Mouse (Mus musculus) neural tube, embryonic 13.5 days (tissue): ENCODE measurements around the gene F8a. TPM values are rescaled to one million over a fixed set of nuclear protein-coding genes. Genes with fewer than 3 reads are reported as not detected.
"Not testable (repeated sequence)": the region's sequence is repeated elsewhere in the genome, so short reads cannot be mapped to it uniquely, and the experiment has no call there.

Experiments
- ATAC-seq: fragments of 200-750 bp; cut with Nextera tagmentation; 2 replicates; pipeline ENCODE4 v1.8.0; 2017; ENCODE audit warnings: low read depth, mild to moderate bottlenecking, moderate TSS enrichment, moderate library complexity
- H3K27ac ChIP-seq: fragments of 300-500 bp; sonication (generic); replicated peaks from 2 replicates; pipeline ENCODE4 v1.5.1; 2015; ENCODE audit warnings: moderate library complexity, mild to moderate bottlenecking, inconsistent platforms
- H3K27me3 ChIP-seq: fragments of 300-500 bp; sonication (generic); 2 replicates; pipeline ENCODE4 v1.6.1; 2015; ENCODE audit warnings: mild to moderate bottlenecking, inconsistent platforms
- H3K36me3 ChIP-seq: fragments of 300-500 bp; sonication (generic); 2 replicates; pipeline ENCODE4 v1.6.1; 2015; ENCODE audit warnings: mild to moderate bottlenecking, inconsistent platforms
- H3K4me1 ChIP-seq: fragments of 300-500 bp; sonication (generic); replicated peaks from 2 replicates; pipeline ENCODE4 v1.6.1; 2015; ENCODE audit warnings: inconsistent platforms
- H3K4me2 ChIP-seq: fragments of 300-500 bp; sonication (generic); 2 replicates; pipeline ENCODE4 v1.6.1; 2015; ENCODE audit warnings: inconsistent platforms, mild to moderate bottlenecking, moderate library complexity
- H3K4me3 ChIP-seq: fragments of 300-500 bp; sonication (generic); 2 replicates; pipeline ENCODE4 v1.5.1; 2015; ENCODE audit warnings: mild to moderate bottlenecking, inconsistent platforms
- H3K9ac ChIP-seq: fragments of 300-500 bp; sonication (generic); 2 replicates; pipeline ENCODE4 v1.6.1; 2015; ENCODE audit warnings: moderate library complexity, mild to moderate bottlenecking, inconsistent platforms
- H3K9me3 ChIP-seq: fragments of 300-500 bp; sonication (generic); 2 replicates; pipeline ENCODE4 v1.6.1; 2016; ENCODE audit warnings: inconsistent platforms
- WGBS: fragments of 180-500 bp; shearing (Covaris S2); methylation state at CpG from one replicate; pipeline ENCODE4 v1.1.7; 2015; 5-methylcytosine and 5-hydroxymethylcytosine counted together
- polyA plus RNA-seq: library from polyadenylated mRNA; unstranded; fragments of >200 nt; fragmentation: Nextera tagmentation; extraction: Ambion mirVana; gene quantifications from 2 replicates; pipeline ENCODE4 v1.2.1, GENCODE M21; 2015

Gene F8a
- polyA plus RNA-seq, result 29.9 and 33.8 TPM in 2 replicates

DNA sequence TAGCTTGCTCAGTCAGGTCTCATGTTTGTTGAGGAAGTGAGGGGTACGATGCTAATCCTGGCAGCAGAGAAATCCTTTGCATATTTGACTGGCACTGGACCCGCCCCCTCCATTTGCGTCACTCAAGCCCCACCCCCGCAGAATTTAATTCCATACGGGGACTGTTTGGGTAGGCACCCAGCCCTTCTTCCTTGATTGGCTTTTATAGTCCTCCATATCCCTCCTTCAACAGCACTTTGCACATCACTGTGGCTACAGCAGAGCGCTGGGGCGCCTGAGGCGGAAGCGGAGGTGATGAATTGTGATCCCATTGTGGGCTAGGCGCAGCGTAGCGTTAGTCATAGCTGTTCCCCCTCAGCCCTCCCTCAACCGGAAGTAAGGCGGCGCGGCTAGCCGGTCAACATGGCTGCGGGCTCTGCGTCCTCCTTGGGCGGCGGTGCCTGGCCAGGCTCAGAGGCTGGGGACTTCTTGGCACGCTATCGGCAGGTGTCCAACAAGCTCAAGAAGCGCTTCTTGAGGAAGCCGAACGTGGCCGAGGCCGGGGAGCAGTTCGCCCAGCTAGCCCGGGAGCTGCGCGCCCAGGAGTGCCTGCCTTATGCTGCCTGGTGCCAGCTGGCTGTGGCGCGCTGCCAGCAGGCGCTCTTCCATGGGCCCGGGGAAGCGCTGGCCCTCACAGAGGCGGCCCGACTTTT is at the start of gene F8a:
Gene F8a, plus strand, starts transcription at position 378 of the 692 bp plus-strand sequence.
- Histone ChIP-seq H3K9me3 (no peaks in the 10 kb centered on the region), H3K36me3 (no peaks in the 10 kb centered on the region), H3K4me1 (peaks cover 20% of the 10 kb centered on the region), H3K27ac (peak within 1 kb of the TSS; percentile 96), H3K4me2 (peak within 1 kb of the TSS; percentile 66), H3K4me3 (peak within 1 kb of the TSS; percentile 62), H3K9ac (peak within 1 kb of the TSS; percentile 83), H3K27me3 (no peaks in the 10 kb centered on the region)
- 12% methylated on average over 39 of the region's 39 CpGs for WGBS
- peak; percentile 98 for ATAC-seq

DNA sequence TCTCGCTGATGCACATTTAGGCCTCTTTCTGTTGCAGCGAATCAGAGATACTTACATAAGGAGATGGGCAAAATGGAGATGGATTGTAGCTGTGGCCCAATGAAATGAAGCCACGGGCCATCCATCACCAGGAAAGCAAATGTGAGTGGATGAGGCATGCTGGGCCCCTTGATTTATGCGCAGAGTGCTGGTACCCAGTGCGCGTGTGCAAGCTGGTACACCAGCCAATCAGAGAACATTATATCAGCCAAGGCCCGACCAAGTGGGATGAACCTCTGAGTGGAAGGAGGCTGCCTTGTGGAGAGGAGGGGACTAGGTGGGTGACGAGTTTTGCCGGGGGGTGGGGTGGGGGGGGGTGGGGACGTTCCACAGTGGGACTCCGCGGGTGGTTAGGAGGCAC is 36.2 kb upstream of the F8a start, which contains the start of gene Xlr3b:
Gene Xlr3b, plus strand, starts transcription at position 274 of the 400 bp plus-strand sequence.
- H3K9ac ChIP-seq, H3K27ac ChIP-seq, H3K9me3 ChIP-seq, H3K27me3 ChIP-seq, H3K4me1 ChIP-seq, H3K36me3 ChIP-seq, H3K4me3 ChIP-seq, H3K4me2 ChIP-seq: not testable (repeated sequence)
- peak; percentile 67 for ATAC-seq
- WGBS, result 73% methylated on average over 12 of the region's 12 CpGs

DNA sequence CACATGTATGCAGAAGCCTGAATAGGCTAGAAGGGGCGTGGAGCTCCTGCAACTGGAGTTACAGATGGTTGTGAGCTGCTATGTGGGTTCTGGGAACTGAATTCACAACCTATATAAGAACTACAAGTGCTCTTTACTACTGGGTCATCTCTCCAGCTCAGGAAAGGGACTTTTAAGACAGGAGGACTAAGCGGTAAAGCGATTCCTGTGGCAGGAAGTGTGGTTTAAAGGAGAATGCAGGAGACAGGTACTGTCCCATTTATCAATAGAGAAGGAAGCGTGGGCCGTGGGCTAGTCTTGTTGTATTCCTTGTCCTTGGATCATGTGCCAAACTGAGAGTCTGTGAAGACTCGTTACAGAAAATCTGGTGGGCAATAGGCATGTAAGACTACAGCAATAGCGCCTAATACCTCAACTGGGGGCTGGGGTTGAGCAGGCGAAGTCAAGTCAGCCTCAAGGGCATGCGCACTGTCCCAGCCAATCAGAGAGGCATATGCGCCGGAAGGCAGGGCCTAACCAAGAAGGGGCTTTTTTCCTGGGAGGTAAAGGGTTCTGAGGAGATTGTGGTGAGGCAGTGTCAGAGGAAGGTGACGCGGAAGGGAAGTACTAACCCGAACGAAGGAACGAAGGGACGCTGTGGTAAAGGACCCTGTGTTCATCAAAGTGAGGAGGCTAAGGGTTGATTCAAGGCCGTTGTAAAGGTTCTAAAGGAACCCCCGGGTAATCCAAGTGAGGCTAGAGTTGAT is 14.1 kb upstream of the F8a start, which contains the start of gene Xlr4b:
Gene Xlr4b, plus strand, starts transcription at position 515 of the 746 bp plus-strand sequence.
- WGBS, result 84% methylated on average over 19 of the region's 19 CpGs
- not testable (repeated sequence) for H3K4me2 ChIP-seq, H3K9ac ChIP-seq

DNA sequence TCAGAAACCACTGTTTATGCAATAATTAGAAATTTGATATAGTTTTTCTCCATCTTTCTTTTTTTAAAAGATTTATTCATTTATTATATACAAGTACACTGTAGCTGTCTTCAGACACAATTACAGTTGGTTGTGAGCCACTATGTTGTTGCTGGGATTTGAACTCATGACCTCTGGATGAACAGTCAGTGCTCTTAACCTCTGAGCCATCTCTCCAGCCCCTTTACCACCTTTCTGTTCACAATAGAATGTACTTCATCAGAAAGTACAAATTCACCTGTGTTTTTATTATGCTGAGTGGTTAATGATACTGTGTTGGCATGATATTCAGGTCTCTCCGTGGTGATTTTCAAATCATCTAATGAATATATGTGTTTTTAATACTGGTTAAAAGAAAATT is 2.7 kb upstream of the F8a start:
- H3K36me3 ChIP-seq, result no peaks in the 10 kb centered on the region
- H3K4me1 ChIP-seq, result peaks cover 8% of the 10 kb centered on the region
- no peak overlapping the region for H3K27ac ChIP-seq
- no peak for ATAC-seq
- no peaks in the 10 kb centered on the region for H3K27me3 ChIP-seq
- H3K9me3 ChIP-seq, result no peaks in the 10 kb centered on the region
- no peak overlapping the region for H3K4me3 ChIP-seq
- 57% methylated on average over 1 of the region's 1 CpGs for WGBS
- H3K4me2 ChIP-seq, result no peak overlapping the region
- H3K9ac ChIP-seq, result no peak overlapping the region

More for the DNA sequence above, 14.1 kb upstream of the F8a start, which contains the start of gene Xlr4b:
- not testable (repeated sequence) for ATAC-seq, H3K9me3 ChIP-seq, H3K27me3 ChIP-seq, H3K36me3 ChIP-seq, H3K27ac ChIP-seq, H3K4me3 ChIP-seq, H3K4me1 ChIP-seq

DNA sequence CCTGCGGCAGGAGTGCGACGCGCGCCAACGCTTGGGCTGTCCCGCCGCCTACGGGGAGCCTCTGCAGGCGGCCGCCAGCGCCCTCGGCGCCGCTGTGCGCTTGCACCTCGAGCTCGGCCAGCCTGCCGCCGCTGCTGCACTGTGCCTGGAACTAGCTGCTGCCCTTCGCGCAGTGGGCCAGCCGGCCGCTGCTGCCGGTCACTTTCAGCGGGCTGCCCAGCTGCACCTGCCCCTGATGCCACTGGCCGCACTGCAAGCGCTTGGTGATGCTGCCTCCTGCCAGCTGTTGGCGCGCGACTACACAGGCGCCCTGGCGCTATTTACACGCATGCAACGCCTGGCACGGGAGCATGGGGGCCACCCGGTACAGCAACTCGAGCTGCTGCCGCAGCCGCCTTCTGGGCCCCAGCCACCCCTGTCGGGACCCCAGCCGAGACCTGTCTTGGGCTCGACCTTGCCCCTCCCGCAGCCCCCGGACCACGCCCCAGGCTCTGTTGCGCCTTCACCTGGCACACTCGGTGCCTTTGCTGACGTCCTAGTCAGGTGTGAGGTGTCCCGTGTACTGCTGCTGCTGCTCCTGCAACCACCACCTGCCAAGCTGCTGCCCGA is 619 bp downstream of the F8a start:
- Histone ChIP-seq H3K4me1 (peaks cover 20% of the 10 kb centered on the region), H3K9ac (peak overlapping the region; percentile 83), H3K27me3 (no peaks in the 10 kb centered on the region), H3K9me3 (no peaks in the 10 kb centered on the region), H3K4me2 (peak overlapping the region; percentile 66), H3K27ac (peak overlapping the region; percentile 96), H3K36me3 (no peaks in the 10 kb centered on the region), H3K4me3 (peak overlapping the region; percentile 62)
- ATAC-seq, result peak; percentile 77
- 30% methylated on average over 39 of the region's 51 CpGs for WGBS

DNA sequence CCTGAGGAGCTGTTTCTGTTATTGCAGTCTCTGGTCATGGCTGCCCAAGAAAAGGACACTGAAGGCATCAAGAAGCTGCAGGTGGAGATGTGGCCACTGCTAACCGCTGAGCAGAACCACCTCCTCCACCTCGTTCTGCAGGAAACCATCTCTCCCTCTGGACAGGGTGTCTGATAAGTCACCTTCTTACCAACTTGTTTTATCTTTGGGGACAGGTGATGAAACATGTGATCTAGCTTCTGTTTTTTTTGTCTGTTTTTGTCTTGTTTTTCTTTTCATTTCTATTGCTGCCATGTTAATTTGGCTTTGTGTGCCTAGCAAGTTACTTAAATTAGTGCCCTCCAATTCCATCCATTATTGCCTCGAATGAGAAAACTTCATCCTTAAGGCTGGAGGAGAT is 1.2 kb downstream of the F8a start:
- Histone ChIP-seq H3K9ac (peak overlapping the region; percentile 83), H3K9me3 (no peaks in the 10 kb centered on the region), H3K27ac (peak overlapping the region; percentile 96), H3K4me2 (peak overlapping the region; percentile 66), H3K4me1 (peaks cover 20% of the 10 kb centered on the region), H3K27me3 (no peaks in the 10 kb centered on the region), H3K4me3 (peak overlapping the region; percentile 62), H3K36me3 (no peaks in the 10 kb centered on the region)
- 34% methylated on average over 3 of the region's 3 CpGs for WGBS
- no peak for ATAC-seq

DNA sequence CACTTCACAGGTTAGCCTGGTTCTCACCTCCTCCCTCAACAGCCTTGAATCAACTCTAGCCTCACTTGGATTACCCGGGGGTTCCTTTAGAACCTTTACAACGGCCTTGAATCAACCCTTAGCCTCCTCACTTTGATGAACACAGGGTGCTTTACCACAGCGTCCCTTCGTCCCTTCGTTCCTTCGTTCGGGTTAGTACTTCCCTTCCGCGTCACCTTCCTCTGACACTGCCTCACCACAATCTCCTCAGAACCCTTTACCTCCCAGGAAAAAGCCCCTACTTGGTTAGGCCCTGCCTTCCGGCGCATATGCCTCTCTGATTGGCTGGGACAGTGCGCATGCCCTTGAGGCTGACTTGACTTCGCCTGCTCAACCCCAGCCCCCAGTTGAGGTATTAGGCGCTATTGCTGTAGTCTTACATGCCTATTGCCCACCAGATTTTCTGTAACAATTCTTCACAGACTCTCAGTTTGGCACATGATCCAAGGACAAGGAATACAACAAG is 14.8 kb downstream of the F8a start, which contains the start of gene Xlr4c:
Gene Xlr4c, minus strand, starts transcription at position 310 of the 505 bp plus-strand sequence.
- 86% methylated on average over 14 of the region's 14 CpGs for whole genome bisulfite sequencing
- H3K27ac ChIP-seq, H3K4me2 ChIP-seq, H3K4me3 ChIP-seq, H3K9ac ChIP-seq, H3K4me1 ChIP-seq, H3K27me3 ChIP-seq, H3K36me3 ChIP-seq, H3K9me3 ChIP-seq, ATAC-seq: not testable (repeated sequence)

DNA sequence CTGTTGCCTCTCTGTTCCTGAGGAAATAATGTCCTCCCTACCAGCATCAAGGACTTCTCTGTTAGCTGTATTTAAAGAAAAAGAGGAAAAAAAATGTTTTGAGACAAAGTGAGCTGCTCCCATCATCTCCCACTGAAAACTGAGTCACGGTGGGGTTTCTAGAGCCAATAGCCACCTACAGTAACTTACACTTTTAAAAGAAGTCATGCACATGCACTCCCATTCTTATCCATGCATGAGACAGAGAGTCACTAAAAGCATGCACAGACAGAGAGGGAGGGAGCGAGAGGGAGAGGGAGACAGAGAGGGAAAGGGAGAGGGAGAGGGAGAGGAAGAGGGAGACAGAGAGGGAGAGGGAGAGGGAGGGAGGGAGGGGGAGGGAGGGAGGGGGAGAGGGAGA is 34.3 kb downstream of the F8a start:
- H3K27ac ChIP-seq, ATAC-seq, H3K9ac ChIP-seq, H3K27me3 ChIP-seq, H3K36me3 ChIP-seq, H3K4me2 ChIP-seq, H3K9me3 ChIP-seq, H3K4me1 ChIP-seq, H3K4me3 ChIP-seq: not testable (repeated sequence)
- 88% methylated on average over 1 of the region's 2 CpGs for WGBS

DNA sequence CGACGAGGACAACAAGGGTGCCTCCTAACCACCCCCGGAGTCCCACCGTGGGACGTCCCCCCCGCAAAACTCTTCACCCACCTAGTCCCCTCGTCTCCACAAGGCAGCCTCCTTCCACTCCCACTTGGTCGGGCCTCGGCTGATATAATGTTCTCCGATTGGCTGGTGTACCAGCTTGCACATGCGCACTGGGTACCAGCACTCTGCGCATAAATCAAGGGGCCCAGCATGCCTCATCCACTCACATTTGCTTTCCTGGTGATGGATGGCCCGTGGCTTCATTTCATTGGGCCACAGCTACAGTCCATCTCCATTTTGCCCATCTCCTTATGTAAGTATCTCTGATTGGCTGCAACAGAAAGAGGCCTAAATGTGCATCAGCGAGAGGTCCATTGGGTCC is 37.2 kb downstream of the F8a start, which contains the start of gene Xlr3c:
Gene Xlr3c, minus strand, starts transcription at position 121 of the 400 bp plus-strand sequence.
- not testable (repeated sequence) for H3K4me2 ChIP-seq, H3K36me3 ChIP-seq, ATAC-seq, H3K27ac ChIP-seq, H3K27me3 ChIP-seq, H3K4me3 ChIP-seq, H3K9ac ChIP-seq, H3K9me3 ChIP-seq, H3K4me1 ChIP-seq
- 88% methylated on average over 14 of the region's 14 CpGs for WGBS

Other genes starting within 250 kb of the F8a start
- gene Zfp185, start 241.0 kb upstream of the F8a start, polyA plus RNA-seq, result 1.0 and 1.4 TPM in 2 replicates
- gene Pnma5, start 191.2 kb upstream of the F8a start, polyA plus RNA-seq, result not detected in 2 replicates
- gene Pnma3, start 163.5 kb upstream of the F8a start, polyA plus RNA-seq, result 2.0 and 2.3 TPM in 2 replicates
- 0.50 and 0.70 TPM in 2 replicates for gene Xlr4a, start 145.8 kb upstream of the F8a start, polyA plus RNA-seq
- 1.9 and 5.6 TPM in 2 replicates for gene Xlr3a, start 131.2 kb upstream of the F8a start, polyA plus RNA-seq
- 0.32 TPM in 1 of 2 replicates, not detected in the other for gene Gm14685, start 111.2 kb upstream of the F8a start, polyA plus RNA-seq
- not detected in 2 replicates for gene Xlr5b, start 79.5 kb upstream of the F8a start, polyA plus RNA-seq
- gene DXBay18, start 78.8 kb upstream of the F8a start, polyA plus RNA-seq, result 0.33 TPM in 1 of 2 replicates, not detected in the other
- not detected in 2 replicates for gene Spin2d, start 51.3 kb upstream of the F8a start, polyA plus RNA-seq
- 21.3 and 22.3 TPM in 2 replicates for gene Xlr3b, start 36.1 kb upstream of the F8a start, polyA plus RNA-seq
- 0.74 and 1.2 TPM in 2 replicates for gene Xlr4b, start 14.0 kb upstream of the F8a start, polyA plus RNA-seq
- 0.69 TPM in 1 of 2 replicates, not detected in the other for gene Xlr4c, start 14.8 kb downstream of the F8a start, polyA plus RNA-seq
- 0.57 and 0.65 TPM in 2 replicates for gene Xlr3c, start 37.1 kb downstream of the F8a start, polyA plus RNA-seq
- gene Xlr5a, start 64.7 kb downstream of the F8a start, polyA plus RNA-seq, result not detected in 2 replicates
- not detected in 2 replicates for gene Xlr5c, start 64.7 kb downstream of the F8a start, polyA plus RNA-seq
- not detected in 2 replicates for gene Gm45015, start 108.5 kb downstream of the F8a start, polyA plus RNA-seq
- gene Zfp275, start 114.3 kb downstream of the F8a start, polyA plus RNA-seq, result 10.6 and 11.0 TPM in 2 replicates
- gene Gm18336, start 170.4 kb downstream of the F8a start, polyA plus RNA-seq, result not detected in 2 replicates
- gene Zfp92, start 182.8 kb downstream of the F8a start, polyA plus RNA-seq, result 0.31 and 0.43 TPM in 2 replicates
- gene Trex2, start 207.1 kb downstream of the F8a start, polyA plus RNA-seq, result not detected in 2 replicates
- gene Haus7, start 230.8 kb downstream of the F8a start, polyA plus RNA-seq, result 59.9 and 64.1 TPM in 2 replicates